Mouse (Mus musculus): ENCODE measurements around the gene Steap3.

Gene Steap3

GRCm38 (mm10) chr1:120250586-120250985 lies 21.9 kb downstream of the Steap3 start:
- DNase-seq (ENCODE audit: low read depth, low spot score), result no peak

DNA sequence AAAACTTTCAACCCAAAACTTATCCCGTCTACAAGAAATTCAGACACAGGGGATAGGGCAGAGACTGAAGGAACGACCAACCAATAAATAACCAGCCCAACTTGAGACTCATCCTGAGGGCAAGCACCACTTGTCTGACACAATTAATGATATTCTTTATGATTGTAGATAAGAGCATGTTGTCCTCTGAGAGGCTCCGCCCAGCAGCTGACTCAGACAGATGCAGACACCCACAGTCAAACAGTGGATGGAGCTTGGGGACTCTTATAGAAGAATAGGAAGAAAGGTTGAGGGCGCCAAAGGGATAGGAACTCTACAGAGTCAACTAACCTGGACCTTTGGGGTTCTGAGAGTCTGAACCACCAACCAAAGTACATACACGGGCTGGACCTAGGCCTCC lies 22.7 kb downstream of the Steap3 start:
- DNase-seq (ENCODE audit: low read depth, low spot score), result no peak

DNA sequence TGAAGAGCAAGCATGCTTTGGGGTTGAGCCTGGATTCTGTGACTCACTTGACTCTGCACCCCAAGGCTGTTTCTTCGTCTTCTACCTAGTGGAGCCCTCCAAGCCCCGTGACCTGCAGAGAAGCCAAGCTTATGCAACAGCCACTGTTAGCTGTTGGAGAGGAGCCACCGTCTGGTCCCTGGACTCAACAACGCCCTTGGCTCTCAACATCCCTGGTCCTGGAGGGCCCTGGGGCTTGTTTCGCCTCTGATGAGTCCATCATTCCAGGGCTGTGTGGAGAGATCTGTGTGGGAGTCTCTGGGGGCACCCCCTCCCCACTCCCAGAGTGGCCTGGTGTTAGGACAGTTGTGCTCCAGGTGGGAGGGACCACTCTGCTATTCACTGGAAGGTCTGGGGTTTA lies 24.3 kb downstream of the Steap3 start:
- no peak for DNase-seq (ENCODE audit: low read depth, low spot score)

DNA sequence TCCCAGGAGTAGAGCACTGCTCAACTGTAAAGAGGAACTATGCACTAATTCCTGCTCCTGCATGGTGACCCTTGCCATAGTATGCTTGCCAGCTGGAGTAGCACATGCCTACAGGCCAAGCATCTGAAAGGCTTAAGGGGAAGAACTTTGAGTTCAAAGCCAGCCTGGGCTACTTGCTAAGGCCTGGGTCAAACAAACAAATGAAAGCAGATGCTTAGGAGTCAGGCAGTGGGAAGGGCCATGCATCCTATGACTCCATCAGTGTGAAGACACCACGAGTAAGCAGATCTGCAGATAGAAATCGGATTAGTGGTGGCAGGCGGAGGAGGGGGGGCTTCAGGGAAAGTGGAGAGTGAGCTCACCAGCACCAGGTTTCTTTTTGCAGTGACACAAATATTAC lies 25.2 kb downstream of the Steap3 start:
- DNase-seq (ENCODE audit: low read depth, low spot score), result peak; percentile 52

GRCm38 (mm10) chr1:120246946-120247345 lies 25.6 kb downstream of the Steap3 start:
- DNase-seq (ENCODE audit: low read depth, low spot score), result no peak

DNA sequence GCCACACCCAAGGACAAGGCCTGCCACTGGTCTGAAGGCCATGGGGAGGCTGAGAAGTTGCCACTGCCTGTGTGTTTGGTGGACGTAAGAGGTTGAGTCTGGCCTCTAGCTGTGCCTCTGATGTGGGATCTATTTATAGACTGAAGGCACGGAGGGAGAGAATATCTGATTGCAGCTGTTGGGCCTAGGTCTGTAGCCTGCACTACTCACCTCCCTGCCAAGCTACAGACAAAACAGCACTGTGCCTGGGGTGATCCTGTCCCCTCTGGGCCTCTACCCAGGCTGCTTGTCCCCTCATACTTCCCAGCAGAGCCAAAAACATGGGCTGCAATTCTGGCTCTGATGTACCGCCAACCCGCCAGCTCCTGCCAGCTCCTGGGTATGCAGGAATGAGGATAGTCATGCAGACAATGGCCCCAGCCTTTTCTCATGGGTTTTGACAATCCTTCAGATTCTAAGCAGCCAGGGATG lies 26.8 kb downstream of the Steap3 start:
- no peak for DNase-seq (ENCODE audit: low read depth, low spot score)

DNA sequence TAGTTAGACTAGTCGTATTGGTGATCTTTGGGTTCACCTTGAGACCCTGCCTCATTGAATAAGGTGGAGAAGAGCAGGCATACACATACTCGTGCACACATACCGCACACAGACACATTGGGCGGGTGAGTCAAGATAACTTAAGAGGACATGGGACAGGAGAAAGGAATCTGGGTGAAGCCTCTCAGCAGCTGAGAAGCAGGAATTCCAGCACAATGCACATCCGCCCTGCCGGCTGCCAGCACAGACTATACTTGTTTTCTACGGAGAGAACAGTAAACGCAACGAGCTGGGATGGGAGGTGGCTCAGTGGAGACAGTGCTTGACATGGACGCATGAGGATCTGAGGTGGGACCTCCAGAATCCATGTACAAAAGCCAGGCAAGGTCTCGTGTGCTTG lies 27.9 kb downstream of the Steap3 start:
- no peak for DNase-seq (ENCODE audit: low read depth, low spot score)

DNA sequence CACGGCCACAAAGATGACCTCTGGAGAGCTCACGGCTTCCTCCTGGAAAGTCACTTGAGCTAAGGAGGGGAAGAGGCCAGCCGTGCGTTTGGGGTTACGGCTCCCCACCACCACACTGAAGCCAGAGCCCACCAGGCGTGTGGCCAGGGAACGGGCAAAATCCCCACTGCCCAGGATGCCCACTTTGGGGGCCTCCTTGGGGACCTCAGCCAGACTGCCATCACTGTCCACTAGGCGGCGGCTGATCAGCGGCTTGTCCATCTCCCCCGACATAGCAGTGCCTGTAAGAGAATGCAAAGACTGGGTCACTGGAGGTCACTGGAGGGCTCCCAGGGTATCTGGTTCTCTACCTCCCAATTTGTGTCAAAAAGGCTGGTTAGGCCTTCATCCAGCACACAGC lies 28.5 kb downstream of the Steap3 start:
- DNase-seq (ENCODE audit: low read depth, low spot score), result no peak

DNA sequence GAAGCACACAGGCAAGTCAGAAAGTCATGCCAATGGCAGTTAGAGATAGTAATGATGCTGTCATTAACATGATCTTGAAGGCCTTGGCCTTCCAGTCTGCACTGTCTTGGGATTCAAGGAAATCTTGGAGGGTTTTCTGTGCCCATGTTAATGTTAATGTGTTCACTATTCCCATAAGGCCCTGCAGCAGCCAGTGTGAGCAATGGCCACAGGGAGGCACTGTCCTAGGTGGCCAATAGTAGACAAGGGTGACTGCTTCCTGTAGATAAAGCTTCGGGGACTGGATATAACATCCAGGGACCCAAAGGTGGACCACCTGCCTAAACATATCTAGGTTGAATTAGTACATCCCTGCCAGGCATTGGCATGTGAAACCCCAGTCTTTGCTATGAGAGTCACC lies 35.4 kb downstream of the Steap3 start:
- no peak for DNase-seq (ENCODE audit: low read depth, low spot score)

GRCm38 (mm10) chr1:120236424-120236823 lies 36.1 kb downstream of the Steap3 start:
- no peak for DNase-seq (ENCODE audit: low read depth, low spot score)

GRCm38 (mm10) chr1:120235631-120236215 lies 36.8 kb downstream of the Steap3 start:
- DNase-seq (ENCODE audit: low read depth, low spot score), result no peak

GRCm38 (mm10) chr1:120232170-120232569 lies 40.3 kb downstream of the Steap3 start:
- DNase-seq (ENCODE audit: low read depth, low spot score), result no peak

DNA sequence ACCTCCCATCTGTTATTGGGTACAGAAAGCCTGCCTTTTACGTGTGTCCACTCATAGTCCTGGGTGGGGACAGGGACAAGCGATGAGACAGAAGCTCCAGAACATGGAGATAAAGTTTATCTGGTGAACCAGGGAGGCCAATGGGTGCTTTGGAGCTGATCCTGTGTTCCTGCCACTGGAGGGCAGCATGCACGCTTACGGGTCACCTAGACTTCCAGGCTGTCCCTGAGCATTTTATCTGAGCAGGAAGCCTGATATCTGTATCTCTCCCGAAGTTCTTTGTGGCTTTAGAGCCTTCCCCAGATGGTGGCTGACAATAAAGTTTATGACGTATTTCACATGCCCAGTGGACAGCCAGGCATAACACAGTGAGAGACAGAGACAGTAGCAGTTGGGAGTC lies 41.2 kb downstream of the Steap3 start:
- no peak for DNase-seq (ENCODE audit: low read depth, low spot score)

- DNase-seq (ENCODE audit: low read depth, low spot score), result no peak
Observed at GRCm38 (mm10) chr1:120229723-120230471, 42.6 kb downstream of the Steap3 start.

GRCm38 (mm10) chr1:120223613-120224012 lies 48.9 kb downstream of the Steap3 start:
- DNase-seq (ENCODE audit: low read depth, low spot score), result no peak

- DNase-seq (ENCODE audit: low read depth, low spot score), result no peak
Observed at GRCm38 (mm10) chr1:120221285-120221684, 51.2 kb downstream of the Steap3 start.

DNA sequence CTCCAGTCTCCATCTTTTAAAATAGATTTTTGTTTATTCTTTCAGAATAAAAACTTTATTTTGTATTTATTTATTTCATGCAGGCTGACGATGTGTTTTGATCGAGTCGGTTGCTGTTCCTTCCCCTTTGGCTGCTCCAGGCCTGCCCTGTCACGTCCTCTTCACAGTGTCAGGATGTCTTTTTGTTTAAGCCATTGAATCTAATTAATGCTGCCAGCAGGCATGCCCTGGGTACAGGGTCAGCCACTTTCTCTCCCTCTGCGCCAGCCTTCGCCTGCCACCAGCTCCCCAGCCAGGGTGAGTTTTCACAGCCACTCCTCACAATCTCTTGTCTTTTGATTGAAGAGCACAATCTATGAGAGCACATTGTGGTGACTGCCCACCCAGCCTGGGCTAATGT lies 51.7 kb downstream of the Steap3 start:
- no peak for DNase-seq (ENCODE audit: low read depth, low spot score)

DNA sequence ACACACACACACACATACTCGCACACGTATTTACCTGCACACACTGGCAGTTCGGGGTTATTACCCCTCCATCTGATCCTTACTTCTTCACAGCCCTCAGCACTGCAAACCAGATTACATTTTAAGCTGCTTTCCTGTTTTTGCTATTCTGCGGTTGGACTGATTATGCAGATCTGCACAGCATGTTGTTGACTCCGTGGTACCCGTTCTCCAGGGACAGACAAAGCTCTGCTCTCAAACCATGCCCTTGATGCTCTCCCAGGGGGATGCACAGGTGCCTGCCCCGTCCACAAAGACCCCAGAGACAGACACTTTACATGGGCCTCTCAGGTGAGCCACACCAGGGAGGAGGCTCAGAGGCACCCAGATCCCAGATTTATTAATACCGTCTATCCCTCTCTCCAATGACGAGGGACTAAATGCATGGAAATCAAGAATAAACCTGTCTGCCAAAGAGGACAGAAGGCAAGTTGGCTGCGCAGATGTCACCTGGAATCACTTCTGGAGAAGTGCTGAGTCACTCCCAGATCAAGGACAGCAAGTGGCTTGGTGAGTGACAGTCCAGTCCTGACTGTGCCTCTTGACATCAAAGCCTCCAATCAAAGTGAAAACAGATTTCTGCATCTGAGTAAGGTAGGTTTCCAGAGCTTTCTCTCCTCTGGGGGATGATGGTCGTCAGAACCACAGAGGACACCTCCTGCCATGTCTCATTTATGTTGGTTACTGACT lies 63.8 kb downstream of the Steap3 start:
- no peak for DNase-seq (ENCODE audit: low read depth, low spot score)

- no peak for DNase-seq (ENCODE audit: low read depth, low spot score)
Observed at GRCm38 (mm10) chr1:120207568-120207967, 64.9 kb downstream of the Steap3 start.

GRCm38 (mm10) chr1:120204834-120205233 lies 67.7 kb downstream of the Steap3 start:
- no peak for DNase-seq (ENCODE audit: low read depth, low spot score)

- DNase-seq (ENCODE audit: low read depth, low spot score), result no peak
Observed at GRCm38 (mm10) chr1:120203836-120204235, 68.7 kb downstream of the Steap3 start.

- DNase-seq (ENCODE audit: low read depth, low spot score), result no peak
Observed at GRCm38 (mm10) chr1:120202542-120202941, 70.0 kb downstream of the Steap3 start.

GRCm38 (mm10) chr1:120198942-120199341 lies 73.6 kb downstream of the Steap3 start:
- DNase-seq (ENCODE audit: low read depth, low spot score), result no peak
